Mouse (Mus musculus) lung, postnatal 0 days (tissue): ENCODE results near the gene Arl2.

Source experiments
- CTCF ChIP-seq: IDR thresholded peaks from 2 replicates; pipeline ENCODE4 v1.5.1; 2016; ENCODE audit warnings: antibody characterized with exemption, mild to moderate bottlenecking
- EP300 ChIP-seq: IDR thresholded peaks from 2 replicates; pipeline ENCODE4 v1.6.1; 2016; ENCODE audit warnings: antibody characterized with exemption, mild to moderate bottlenecking, control low read depth

DNA sequence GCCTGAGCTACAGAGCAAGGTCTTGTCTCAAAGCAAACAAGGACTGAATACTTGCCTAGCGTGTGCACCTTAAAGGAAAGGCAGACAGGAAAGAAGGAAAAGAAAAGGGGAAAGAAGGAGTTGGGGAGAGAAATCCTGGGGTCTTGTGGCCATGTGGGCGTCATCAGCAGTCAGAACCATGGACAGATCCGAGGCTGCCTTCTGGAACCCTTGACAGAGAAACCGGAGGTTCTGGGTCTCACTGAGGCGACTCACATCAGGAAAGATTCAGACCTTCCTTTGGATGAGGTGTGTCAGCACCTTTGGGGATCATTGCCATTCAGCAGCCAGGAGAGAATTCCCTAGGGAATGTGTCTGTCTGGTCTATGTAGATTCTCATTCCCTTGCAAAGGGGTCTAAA is 40.3 kb upstream of the Arl2 start:
- no peak for TF ChIP-seq CTCF
- TF ChIP-seq EP300: no peak
